9 mouse cellular contexts compared by ENCODE assay signal in the genomic region with DNA sequence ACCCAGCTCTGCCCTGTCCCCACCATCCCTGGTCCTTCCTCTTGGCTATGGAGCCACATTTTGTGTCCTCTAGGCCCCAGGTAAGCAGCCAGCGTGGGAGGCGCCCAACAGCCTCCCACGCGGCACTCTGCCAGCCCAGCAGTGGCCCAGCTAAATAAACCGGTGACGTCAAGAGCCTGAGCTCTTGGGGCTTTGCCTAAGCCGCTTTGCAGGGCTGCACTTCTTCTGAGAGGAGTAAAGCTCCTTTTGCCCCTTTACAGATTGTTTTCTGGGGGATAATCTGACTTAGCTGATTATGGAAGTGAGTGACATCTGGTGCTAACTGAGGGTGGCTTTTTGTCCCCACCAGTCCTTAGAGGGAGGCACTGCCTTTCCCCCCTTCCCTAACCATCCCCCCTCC. TPM values are rescaled to one million over a fixed set of nuclear protein-coding genes. Genes with fewer than 3 reads are reported as not detected.
DNase-seq lines count a peak whose midpoint lies in the region; ATAC-seq lines count a peak whose summit lies in the region.
"Had no signal": no experiment of that assay in that cellular context is flagged by ENCODE, and none has a peak within 500 bp of the region (broad histone marks: within the 10 kb centered on the region; RNA-seq: fewer than 3 reads in every experiment).

No protein-coding gene starts in this region.

- ATAC-seq in forebrain, embryonic 12.5 days (ENCODE audit: low FRiP score): peak; percentile 31; the same call in 1 of the 2 replicates
- ATAC-seq in erythroblast, adult 5-6 weeks (replicated peaks; ENCODE audit: low FRiP score, poor library complexity, severe bottlenecking): no peak

- intact Hi-C loops in left cerebral cortex, postnatal 4 days (cut with DNase I): no loop called here

- DNase-seq in kidney, postnatal 25 days: peak; percentile 36 to 65
- no peak for DNase-seq in kidney, adult 18-20 months
- peak; percentile 57 to 61 for DNase-seq in cerebellum, adult 18-20 months
- peak; percentile 66 for DNase-seq in left cerebral cortex, postnatal 4 days
- peak; percentile 95 for DNase-seq in retina, postnatal 7 days (ENCODE audit: low read depth, low spot score)
- DNase-seq in B cell, adult 2 months: no peak
- DNase-seq: liver, embryonic 13.5 days had no signal

- H3K9ac ChIP-seq in forebrain, embryonic 12.5 days: peak overlapping the region; percentile 21; the same call in 1 of the 2 replicates
- H3K9ac ChIP-seq: liver, embryonic 13.5 days had no signal

- peak overlapping the region; percentile 15 for H3K4me2 ChIP-seq in forebrain, embryonic 12.5 days
- H3K4me2 ChIP-seq: liver, embryonic 13.5 days had no signal

- peaks cover 34% of the 10 kb centered on the region for H3K27me3 ChIP-seq in forebrain, embryonic 12.5 days
- H3K27me3 ChIP-seq: liver, embryonic 13.5 days had no signal

- H3K4me1 ChIP-seq in forebrain, embryonic 12.5 days: peaks cover 85% of the 10 kb centered on the region

- H3K27ac ChIP-seq in forebrain, embryonic 12.5 days: peak overlapping the region; percentile 81
- H3K27ac ChIP-seq: liver, embryonic 13.5 days had no signal

- H3K36me3 ChIP-seq in forebrain, embryonic 12.5 days (replicated peaks): no peaks in the 10 kb centered on the region
- H3K36me3 ChIP-seq: liver, embryonic 13.5 days had no signal

- H3K4me3 ChIP-seq in forebrain, embryonic 12.5 days (replicated peaks): no peak overlapping the region
- H3K4me3 ChIP-seq: liver, embryonic 13.5 days had no signal

- H3K9me3 ChIP-seq in forebrain, embryonic 12.5 days: no peaks in the 10 kb centered on the region
- H3K9me3 ChIP-seq: liver, embryonic 13.5 days had no signal

- WGBS in forebrain, embryonic 12.5 days: 5% methylated on average over 7 of the region's 7 CpGs

RNA-seq across cellular contexts. Expression of gene Parvg, which starts 22.8 kb away (rescaled TPM):
- polyA plus RNA-seq in forebrain, embryonic 12.5 days (2016; fragmentation: Nextera tagmentation; extraction: Ambion mirVana): 0.60 and 0.61 TPM in 2 replicates
- total RNA-seq in left cerebral cortex, postnatal 4 days (2021): 1 to 10 TPM; 2.1 to 2.7 TPM
- total RNA-seq in erythroblast, adult 5-6 weeks (2015; ENCODE audit: low replicate concordance): 19.0 and 34.7 TPM in 2 replicates
- 31.6 and 48.8 TPM in 2 replicates for total RNA-seq in erythroblast, adult 5-6 weeks (2017; ENCODE audit: low replicate concordance)

Comparison
In these comparisons a context has a peak if more than half of its experiments do, and no peak if none do; other contexts are left out.
1. DNase-seq: peak in kidney, postnatal 25 days (2 of 2), cerebellum, adult 18-20 months (2 of 2), left cerebral cortex, postnatal 4 days (single experiment) and retina, postnatal 7 days (single experiment); none in kidney, adult 18-20 months (single experiment) and B cell, adult 2 months (0 of 2).
2. RNA of gene Parvg, which starts 22.8 kb away (total RNA-seq): 19.0 to 48.8 TPM in erythroblast, adult 5-6 weeks; 2.1 to 2.7 TPM in left cerebral cortex, postnatal 4 days; every median in the first group is over 4 times any median in the second.